ENCODE assay signal across 16 mouse cellular contexts in the genomic region with DNA sequence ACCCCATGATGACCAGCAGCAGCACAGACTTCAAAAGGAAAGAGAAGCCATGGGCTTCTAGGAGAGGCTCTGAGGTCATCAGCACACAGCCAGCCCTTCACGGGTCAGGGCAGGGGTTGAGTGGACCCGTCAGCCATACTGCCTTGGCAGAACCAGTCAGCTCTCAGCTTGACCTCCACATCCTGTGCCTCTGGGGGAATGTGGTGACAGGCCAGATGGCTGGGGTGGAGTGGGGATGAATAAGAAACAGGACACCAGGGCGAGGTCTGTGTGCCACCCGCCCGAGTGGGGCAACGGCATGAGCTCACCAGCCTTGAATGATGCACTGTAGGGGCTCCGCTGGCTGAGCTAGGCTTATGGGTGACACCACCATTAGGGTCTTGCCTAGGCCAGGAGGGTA. TPM values are rescaled to one million over a fixed set of nuclear protein-coding genes. Genes with fewer than 3 reads are reported as not detected.
DNase-seq lines count a peak whose midpoint lies in the region; ATAC-seq and TF ChIP-seq lines count a peak whose summit lies in the region.
"Had no signal": no experiment of that assay in that cellular context is flagged by ENCODE, and none has a peak within 500 bp of the region (broad histone marks: within the 10 kb centered on the region; RNA-seq: fewer than 3 reads in every experiment).

No protein-coding gene starts in this region.

- WGBS in midbrain, embryonic 15.5 days, result 68% methylated on average over 7 of the region's 7 CpGs
- WGBS in midbrain, postnatal 0 days, result 78% methylated on average over 7 of the region's 7 CpGs
- whole genome bisulfite sequencing in embryonic facial prominence, embryonic 13.5 days, result 57% methylated on average over 7 of the region's 7 CpGs
- 73% methylated on average over 7 of the region's 7 CpGs for WGBS in olfactory bulb, adult 2 months

- intact Hi-C loops in heart, postnatal 36 days (cut with DNase I), result no loop called here
- intact Hi-C loops in left cerebral cortex, postnatal 36 days (cut with DNase I), result no loop called here

- no peaks in the 10 kb centered on the region for H3K27me3 ChIP-seq in midbrain, embryonic 15.5 days (replicated peaks)
- no peaks in the 10 kb centered on the region for H3K27me3 ChIP-seq in midbrain, postnatal 0 days (ENCODE audit: insufficient read depth, low read length)
- H3K27me3 ChIP-seq in embryonic facial prominence, embryonic 13.5 days, result no peaks in the 10 kb centered on the region
- H3K27me3 ChIP-seq: forebrain, embryonic 15.5 days had no signal

- 0 out of 2 replicates have a peak, but pooled peaks cover 7% of the 10 kb centered on the region for H3K4me1 ChIP-seq in midbrain, embryonic 15.5 days
- no peaks in the 10 kb centered on the region for H3K4me1 ChIP-seq in midbrain, postnatal 0 days (ENCODE audit: insufficient read depth, low read length)
- no peaks in the 10 kb centered on the region for H3K4me1 ChIP-seq in embryonic facial prominence, embryonic 13.5 days
- H3K4me1 ChIP-seq in olfactory bulb, adult 2 months (ENCODE audit: control insufficient read depth, insufficient read depth, low read length), result peaks cover 47% of the 10 kb centered on the region

- no peaks in the 10 kb centered on the region for H3K36me3 ChIP-seq in midbrain, embryonic 15.5 days (replicated peaks)
- no peaks in the 10 kb centered on the region for H3K36me3 ChIP-seq in midbrain, postnatal 0 days (ENCODE audit: insufficient read depth, low read length)
- H3K36me3 ChIP-seq in embryonic facial prominence, embryonic 13.5 days, result no peaks in the 10 kb centered on the region
- H3K36me3 ChIP-seq: forebrain, embryonic 15.5 days had no signal

- H3K4me2 ChIP-seq in midbrain, embryonic 15.5 days, result no peak overlapping the region
- H3K4me2 ChIP-seq in midbrain, postnatal 0 days (ENCODE audit: low read depth, low read length, poor library complexity, severe bottlenecking), result no peak overlapping the region
- no peak overlapping the region for H3K4me2 ChIP-seq in embryonic facial prominence, embryonic 13.5 days
- H3K4me2 ChIP-seq: forebrain, embryonic 15.5 days; liver, embryonic 11.5 days had no signal

- no peak for TF ChIP-seq POLR2A in olfactory bulb, adult 2 months (IDR thresholded peaks at IDR 0.05; ENCODE audit: insufficient read depth, low read depth, low read length)

- ATAC-seq in midbrain, embryonic 15.5 days (replicated peaks), result no peak
- ATAC-seq in midbrain, postnatal 0 days (ENCODE audit: low FRiP score), result no peak
- ATAC-seq in embryonic facial prominence, embryonic 13.5 days (ENCODE audit: insufficient number of reproducible peaks, insufficient read depth, low FRiP score, low TSS enrichment, low read depth), result 0 out of 2 replicates have a peak, but pooled peaks have one; percentile 21
- ATAC-seq: inflammation-experienced regulatory T-cells, adult 6 months had no signal

- H3K27ac ChIP-seq in midbrain, embryonic 15.5 days, result 0 out of 2 replicates have a peak overlapping the region, but pooled peaks have one; percentile 26
- no peak overlapping the region for H3K27ac ChIP-seq in midbrain, postnatal 0 days (ENCODE audit: low read depth, low read length)
- no peak overlapping the region for H3K27ac ChIP-seq in embryonic facial prominence, embryonic 13.5 days
- peak overlapping the region; percentile 16; the same call in 1 of the 2 replicates for H3K27ac ChIP-seq in olfactory bulb, adult 2 months (ENCODE audit: insufficient read depth, low read depth, low read length)
- H3K27ac ChIP-seq: forebrain, embryonic 15.5 days had no signal

- no peak for TF ChIP-seq CTCF in midbrain, postnatal 0 days (IDR thresholded peaks at IDR 0.05)
- TF ChIP-seq CTCF in olfactory bulb, adult 2 months (IDR thresholded peaks at IDR 0.05; ENCODE audit: insufficient read depth, low read depth, low read length), result no peak

- H3K9me3 ChIP-seq in midbrain, embryonic 15.5 days, result no peaks in the 10 kb centered on the region
- no peaks in the 10 kb centered on the region for H3K9me3 ChIP-seq in midbrain, postnatal 0 days (ENCODE audit: low read length)
- no peaks in the 10 kb centered on the region for H3K9me3 ChIP-seq in embryonic facial prominence, embryonic 13.5 days
- H3K9me3 ChIP-seq: forebrain, embryonic 15.5 days had no signal

- H3K4me3 ChIP-seq in midbrain, embryonic 15.5 days, result no peak overlapping the region
- no peak overlapping the region for H3K4me3 ChIP-seq in midbrain, postnatal 0 days (ENCODE audit: low read depth, low read length)
- H3K4me3 ChIP-seq in embryonic facial prominence, embryonic 13.5 days, result no peak overlapping the region
- no peak overlapping the region for H3K4me3 ChIP-seq in olfactory bulb, adult 2 months (ENCODE audit: insufficient read depth, low read depth, low read length)
- H3K4me3 ChIP-seq: forebrain, embryonic 15.5 days had no signal

- peak; percentile 92 for DNase-seq in heart, adult 11 months
- DNase-seq in heart, postnatal 36 days, result no peak
- no peak for DNase-seq in midbrain, postnatal 0 days (ENCODE audit: low spot score)
- DNase-seq in urinary bladder, postnatal 4 days (ENCODE audit: low spot score in 2 of 2), result no peak
- DNase-seq in left cerebral cortex, postnatal 36 days (ENCODE audit: low spot score in 2 of 2), result no peak
- DNase-seq: heart, adult 18-20 months; kidney, postnatal 10 days; lung, postnatal 14 days; retina, postnatal 1 day had no signal

- no peak overlapping the region for H3K9ac ChIP-seq in midbrain, embryonic 15.5 days
- no peak overlapping the region for H3K9ac ChIP-seq in midbrain, postnatal 0 days (replicated peaks; ENCODE audit: low read length, poor library complexity, severe bottlenecking)
- H3K9ac ChIP-seq in embryonic facial prominence, embryonic 13.5 days, result no peak overlapping the region
- H3K9ac ChIP-seq: forebrain, embryonic 15.5 days had no signal

RNA-seq across cellular contexts. Expression of gene Tspan15, which starts 35.7 kb away (rescaled TPM):
- total RNA-seq in heart, postnatal 36 days (2021), result 1 to 10 TPM; 7.3 to 8.2 TPM
- polyA plus RNA-seq in midbrain, embryonic 15.5 days (2015; fragmentation: Nextera tagmentation; extraction: Ambion mirVana), result 21.1 and 23.4 TPM in 2 replicates
- 13.8 and 20.2 TPM in 2 replicates for total RNA-seq in midbrain, postnatal 0 days (2014; rRNA removed)
- polyA plus RNA-seq in midbrain, postnatal 0 days (2015; fragmentation: Nextera tagmentation; extraction: Ambion mirVana), result 17.0 and 19.0 TPM in 2 replicates
- polyA plus RNA-seq in embryonic facial prominence, embryonic 13.5 days (2015; fragmentation: Nextera tagmentation; extraction: Ambion mirVana), result 9.8 and 11.3 TPM in 2 replicates
- polyA plus RNA-seq in olfactory bulb, adult 2 months (2012; ENCODE audit: insufficient read depth, insufficient read length, low replicate concordance, missing spikeins), result not detected in 2 replicates
- 10 to 100 TPM; 11.6 to 14.2 TPM for total RNA-seq in left cerebral cortex, postnatal 36 days (2021)
- polyA plus RNA-seq: inflammation-experienced regulatory T-cells, adult 6 months had no signal

RNA-seq across cellular contexts. Expression of gene Fam241b, which starts 51.7 kb away (rescaled TPM):
- total RNA-seq in heart, postnatal 36 days (2021), result 1 to 10 TPM; 1.7 to 2.6 TPM
- 194 and 204 TPM in 2 replicates for polyA plus RNA-seq in midbrain, embryonic 15.5 days (2015; fragmentation: Nextera tagmentation; extraction: Ambion mirVana)
- 101 and 114 TPM in 2 replicates for total RNA-seq in midbrain, postnatal 0 days (2014; rRNA removed)
- 208 and 217 TPM in 2 replicates for polyA plus RNA-seq in midbrain, postnatal 0 days (2015; fragmentation: Nextera tagmentation; extraction: Ambion mirVana)
- 21.2 and 21.9 TPM in 2 replicates for polyA plus RNA-seq in embryonic facial prominence, embryonic 13.5 days (2015; fragmentation: Nextera tagmentation; extraction: Ambion mirVana)
- not detected in 2 replicates for polyA plus RNA-seq in olfactory bulb, adult 2 months (2012; ENCODE audit: insufficient read depth, insufficient read length, low replicate concordance, missing spikeins)
- total RNA-seq in left cerebral cortex, postnatal 36 days (2021), result 10 to 100 TPM; 51.1 to 59.8 TPM

RNA-seq across cellular contexts. Expression of gene Tacr2, which starts 56.9 kb away (rescaled TPM):
- total RNA-seq in heart, postnatal 36 days (2021), result not detected
- polyA plus RNA-seq in midbrain, embryonic 15.5 days (2015; fragmentation: Nextera tagmentation; extraction: Ambion mirVana), result not detected in 2 replicates
- total RNA-seq in midbrain, postnatal 0 days (2014; rRNA removed), result not detected in 2 replicates
- 0.06 TPM in 1 of 2 replicates, not detected in the other for polyA plus RNA-seq in midbrain, postnatal 0 days (2015; fragmentation: Nextera tagmentation; extraction: Ambion mirVana)
- not detected in 2 replicates for polyA plus RNA-seq in embryonic facial prominence, embryonic 13.5 days (2015; fragmentation: Nextera tagmentation; extraction: Ambion mirVana)
- not detected in 2 replicates for polyA plus RNA-seq in olfactory bulb, adult 2 months (2012; ENCODE audit: insufficient read depth, insufficient read length, low replicate concordance, missing spikeins)
- under 1 TPM; 0.32 to 0.34 TPM for total RNA-seq in left cerebral cortex, postnatal 36 days (2021)
- total RNA-seq: common myeloid progenitor, adult 5-6 weeks; heart, adult 18-20 months had no signal
- polyA plus RNA-seq: forebrain, embryonic 15.5 days; inflammation-experienced regulatory T-cells, adult 6 months; liver, embryonic 11.5 days had no signal

Comparison
In these comparisons a context has a peak if more than half of its experiments do, and no peak if none do; other contexts are left out.
1. H3K27ac ChIP-seq: peak in midbrain, embryonic 15.5 days (single experiment) and olfactory bulb, adult 2 months (single experiment); none in midbrain, postnatal 0 days (single experiment) and embryonic facial prominence, embryonic 13.5 days (single experiment).
2. RNA of gene Tspan15, which starts 35.7 kb away (polyA plus RNA-seq): 21.1 to 23.4 TPM in midbrain, embryonic 15.5 days, 17.0 to 19.0 TPM in midbrain, postnatal 0 days and 9.8 to 11.3 TPM in embryonic facial prominence, embryonic 13.5 days; not detected in olfactory bulb, adult 2 months; every median in the first group is over 10 times any median in the second.
3. RNA of gene Fam241b, which starts 51.7 kb away (polyA plus RNA-seq): 208 to 217 TPM in midbrain, postnatal 0 days, 194 to 204 TPM in midbrain, embryonic 15.5 days and 21.2 to 21.9 TPM in embryonic facial prominence, embryonic 13.5 days; not detected in olfactory bulb, adult 2 months; every median in the first group is over 10 times any median in the second.